Mouse (Mus musculus) intestine, postnatal 0 days (tissue): ENCODE measurements around the gene Pigv. TPM values are rescaled to one million over a fixed set of nuclear protein-coding genes. Genes with fewer than 3 reads are reported as not detected.
"Not testable (repeated sequence)": the region's sequence is repeated elsewhere in the genome, so short reads cannot be mapped to it uniquely, and the experiment has no call there.

Source experiments
- ATAC-seq: fragments of 200-750 bp; cut with Nextera tagmentation; 2 replicates; pipeline ENCODE4 v1.8.0; 2017; ENCODE audit warnings: mild to moderate bottlenecking, moderate TSS enrichment, moderate library complexity
- H3K27ac ChIP-seq: fragments of 300-500 bp; sonication (generic); 2 replicates; pipeline ENCODE4 v1.5.1; 2014; ENCODE audit warnings: mild to moderate bottlenecking, low read depth, low read length, moderate library complexity
- H3K27me3 ChIP-seq: fragments of 300-500 bp; sonication (generic); replicated peaks from 2 replicates; pipeline ENCODE4 v1.6.1; 2014; ENCODE audit warnings: low read length, mixed read lengths; ENCODE audit not compliant: control insufficient read depth, insufficient read depth
- H3K36me3 ChIP-seq: fragments of 300-500 bp; sonication (generic); 2 replicates; pipeline ENCODE4 v1.6.1; 2014; ENCODE audit warnings: mild to moderate bottlenecking, moderate library complexity; ENCODE audit not compliant: control insufficient read depth, insufficient read depth
- H3K4me1 ChIP-seq: fragments of 300-500 bp; sonication (generic); replicated peaks from 2 replicates; pipeline ENCODE4 v1.6.1; 2014; ENCODE audit warnings: antibody characterized with exemption, low read length, mixed read lengths; ENCODE audit not compliant: control insufficient read depth, insufficient read depth
- H3K4me2 ChIP-seq: fragments of 300-500 bp; sonication (generic); replicated peaks from 2 replicates; pipeline ENCODE4 v1.6.1; 2014; ENCODE audit warnings: low read depth, mild to moderate bottlenecking, moderate library complexity
- H3K4me3 ChIP-seq: fragments of 300-500 bp; sonication (generic); 2 replicates; pipeline ENCODE4 v1.5.1; 2014; ENCODE audit warnings: low read depth, low read length
- H3K9ac ChIP-seq: fragments of 300-500 bp; sonication (generic); 2 replicates; pipeline ENCODE4 v1.6.1; 2014; ENCODE audit warnings: mild to moderate bottlenecking, low read depth, low read length
- H3K9me3 ChIP-seq: fragments of 300-500 bp; sonication (generic); 2 replicates; pipeline ENCODE4 v1.6.1; 2016; ENCODE audit warnings: mixed run types; ENCODE audit not compliant: control insufficient read depth
- CTCF ChIP-seq: sonication (generic); IDR thresholded peaks from 2 replicates; pipeline ENCODE4 v1.5.1; 2016; ENCODE audit warnings: low read depth, mild to moderate bottlenecking, control low read depth, antibody characterized with exemption, moderate library complexity
- WGBS: fragments of 180-500 bp; shearing (Covaris S2); extraction: QIAGEN DNeasy Blood & Tissue Kit; methylation state at CpG from one replicate; pipeline ENCODE4 v1.1.7; 2014; 5-methylcytosine and 5-hydroxymethylcytosine counted together
- polyA plus RNA-seq: library from polyadenylated mRNA; unstranded; fragments of >200 nt; fragmentation: Nextera tagmentation; extraction: Ambion mirVana; gene quantifications from 2 replicates; pipeline ENCODE4 v1.2.1, GENCODE M21; 2015

Pigv gene
- polyA plus RNA-seq, 1 experiment from 2014 or later, result 10.7 TPM

- TF ChIP-seq CTCF, result no peak
- H3K9me3 ChIP-seq, result no peaks in the 10 kb centered on the region
- no peak overlapping the region for H3K4me2 ChIP-seq
- H3K27ac ChIP-seq, result no peak overlapping the region
- H3K9ac ChIP-seq, result no peak overlapping the region
- H3K27me3 ChIP-seq, result no peaks in the 10 kb centered on the region
- H3K4me1 ChIP-seq, result no peaks in the 10 kb centered on the region
- H3K36me3 ChIP-seq, result no peaks in the 10 kb centered on the region
- WGBS, result 88% methylated on average over 10 of the region's 10 CpGs
- no peak overlapping the region for H3K4me3 ChIP-seq
- ATAC-seq, result no peak
Observed at GRCm38 (mm10) chr4:133652746-133653145, 19.7 kb downstream of the Pigv start.

GRCm38 (mm10) chr4:133651986-133652385, 20.5 kb downstream of the Pigv start:
- no peak overlapping the region for H3K4me2 ChIP-seq
- no peaks in the 10 kb centered on the region for H3K9me3 ChIP-seq
- no peak overlapping the region for H3K4me3 ChIP-seq
- H3K9ac ChIP-seq, result no peak overlapping the region
- H3K36me3 ChIP-seq, result no peaks in the 10 kb centered on the region
- TF ChIP-seq CTCF, result no peak
- no peaks in the 10 kb centered on the region for H3K4me1 ChIP-seq
- WGBS, result 47% methylated on average over 4 of the region's 4 CpGs
- no peak for ATAC-seq
- H3K27ac ChIP-seq, result no peak overlapping the region
- H3K27me3 ChIP-seq, result no peaks in the 10 kb centered on the region

- ATAC-seq, result no peak
- no peak for TF ChIP-seq CTCF
- H3K27me3 ChIP-seq, result no peaks in the 10 kb centered on the region
- no peak overlapping the region for H3K27ac ChIP-seq
- H3K9me3 ChIP-seq, result no peaks in the 10 kb centered on the region
- H3K4me1 ChIP-seq, result no peaks in the 10 kb centered on the region
- no peak overlapping the region for H3K9ac ChIP-seq
- H3K4me3 ChIP-seq, result no peak overlapping the region
- H3K4me2 ChIP-seq, result no peak overlapping the region
- 47% methylated on average over 10 of the region's 10 CpGs for WGBS
- H3K36me3 ChIP-seq, result no peaks in the 10 kb centered on the region
Observed at GRCm38 (mm10) chr4:133651445-133651844, 21.0 kb downstream of the Pigv start.

- TF ChIP-seq CTCF, result peak; percentile 92
- whole genome bisulfite sequencing, result 35% methylated on average over 7 of the region's 7 CpGs
- Histone ChIP-seq H3K4me1 (no peaks in the 10 kb centered on the region), H3K4me2 (peak within 1 kb of the TSS; percentile 33), H3K9ac (no peak within 1 kb of the TSS), H3K9me3 (no peaks in the 10 kb centered on the region), H3K36me3 (no peaks in the 10 kb centered on the region), H3K4me3 (peak within 1 kb of the TSS; percentile 4; the same call in 1 of the 2 replicates), H3K27ac (no peak within 1 kb of the TSS), H3K27me3 (no peaks in the 10 kb centered on the region)
- peak; percentile 52; the same call in 1 of the 2 replicates for ATAC-seq
Observed at GRCm38 (mm10) chr4:133649989-133650699, 22.3 kb downstream of the Pigv start, which contains the start of gene Zdhhc18. Zdhhc18 (minus strand) TSS chr4:133650154.

- not testable (repeated sequence) for ATAC-seq, H3K27me3 ChIP-seq, H3K36me3 ChIP-seq, H3K9me3 ChIP-seq, H3K4me1 ChIP-seq, H3K27ac ChIP-seq, H3K9ac ChIP-seq
- Histone ChIP-seq H3K4me3 (peak overlapping the region; percentile 4; the same call in 1 of the 2 replicates), H3K4me2 (peak overlapping the region; percentile 33; the same call in 1 of the 2 replicates)
- WGBS, result 84% methylated on average over 5 of the region's 5 CpGs
Observed at GRCm38 (mm10) chr4:133649464-133649863, 23.0 kb downstream of the Pigv start.

GRCm38 (mm10) chr4:133645680-133646079, 26.8 kb downstream of the Pigv start:
- H3K4me2 ChIP-seq, result peak overlapping the region; percentile 32; the same call in 1 of the 2 replicates
- H3K36me3 ChIP-seq, result no peaks in the 10 kb centered on the region
- H3K4me1 ChIP-seq, result no peaks in the 10 kb centered on the region
- WGBS, result 36% methylated on average over 21 of the region's 21 CpGs
- no peak overlapping the region for H3K4me3 ChIP-seq
- no peak overlapping the region for H3K27ac ChIP-seq
- no peaks in the 10 kb centered on the region for H3K9me3 ChIP-seq
- H3K9ac ChIP-seq, result no peak overlapping the region
- TF ChIP-seq CTCF, result no peak
- no peak for ATAC-seq
- no peaks in the 10 kb centered on the region for H3K27me3 ChIP-seq
